Mouse (Mus musculus) naive thymus-derived CD4-positive, alpha-beta T cell, adult 2 months (primary cell): Measurements from ENCODE around the gene Gm26620.
A peak's percentile ranks its signal among the peaks of the same experiment; 100 is the strongest.

ENCODE experiments used
- DNase-seq: peaks from one replicate; pipeline ENCODE4 v3.0.0-alpha.2; 2011; ENCODE audit warnings: low read depth

The Gm26620 gene

GRCm38 (mm10) chr1:170912891-170913615 lies 28.2 kb downstream of the Gm26620 start, which contains the start of gene Fcrlb:
Fcrlb (minus strand) TSS chr1:170912941.
- no peak for DNase-seq

DNA sequence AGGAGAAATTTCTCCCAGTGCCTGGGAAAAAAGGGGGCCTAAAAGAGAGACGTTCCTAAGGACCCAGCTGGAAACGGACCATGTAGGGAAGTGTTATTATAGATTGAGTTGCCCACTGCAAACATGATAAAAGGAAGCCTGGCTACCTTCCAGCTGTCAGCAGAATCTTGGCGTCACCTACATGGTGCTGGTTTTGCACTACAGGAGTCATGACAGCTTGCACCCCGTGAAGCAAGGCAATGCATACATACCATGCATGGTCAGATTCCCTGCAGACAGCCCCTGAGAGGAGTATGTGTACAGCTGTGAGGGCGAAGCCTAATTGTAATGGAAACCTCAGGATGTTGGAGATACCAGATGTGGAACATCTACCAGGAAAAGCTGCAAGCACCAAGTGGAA lies 30.8 kb downstream of the Gm26620 start:
- DNase-seq = no peak

- no peak for DNase-seq
These were observed 34.4 kb downstream of the Gm26620 start for GRCm38 (mm10) chr1:170919308-170919707.

DNA sequence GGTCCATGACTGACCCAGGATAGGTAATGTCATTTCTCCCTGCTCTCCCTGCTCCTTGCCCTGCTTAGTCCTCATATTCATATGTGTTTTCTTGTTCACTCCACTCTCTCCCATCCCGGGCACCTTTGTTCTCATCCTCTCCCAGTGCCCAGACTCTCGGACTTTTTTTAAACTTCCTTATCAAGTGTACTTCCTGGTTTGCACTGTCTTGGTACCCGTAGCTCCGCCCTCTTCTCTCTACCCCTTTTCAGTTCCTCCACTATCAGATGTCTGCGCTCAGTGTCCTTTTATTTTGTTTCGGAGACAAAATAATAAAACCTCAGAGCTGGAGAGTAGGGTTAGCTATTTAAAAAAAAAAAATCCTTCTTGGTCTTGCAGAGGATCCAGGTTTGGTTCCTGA lies 39.6 kb downstream of the Gm26620 start:
- DNase-seq = peak; percentile 12

GRCm38 (mm10) chr1:170926941-170927340 lies 42.1 kb downstream of the Gm26620 start:
- no peak for DNase-seq

- DNase-seq = no peak
These were observed 42.5 kb downstream of the Gm26620 start, which contains the start of gene Fcrla for GRCm38 (mm10) chr1:170927378-170927777. Fcrla (minus strand) TSS chr1:170927583.

DNA sequence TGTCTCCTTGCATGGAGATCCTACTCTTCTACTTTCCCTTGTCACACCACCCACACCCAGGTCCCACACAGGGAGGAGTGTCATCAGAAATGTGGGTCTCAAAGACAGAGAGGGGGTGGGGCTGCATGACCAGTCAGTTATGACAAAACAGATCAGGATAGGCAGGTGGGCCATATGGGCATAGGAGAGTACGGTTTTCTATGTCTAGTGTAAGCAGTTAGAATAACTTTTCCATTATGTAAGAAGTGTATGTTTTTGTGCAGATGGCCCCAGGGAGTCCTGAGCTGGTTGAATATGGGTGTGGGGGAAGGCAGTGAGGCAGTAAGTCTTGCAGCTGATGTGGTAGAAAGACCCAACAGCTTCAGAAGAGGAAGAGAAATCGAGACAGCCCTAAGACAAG lies 43.6 kb downstream of the Gm26620 start:
- no peak for DNase-seq

DNA sequence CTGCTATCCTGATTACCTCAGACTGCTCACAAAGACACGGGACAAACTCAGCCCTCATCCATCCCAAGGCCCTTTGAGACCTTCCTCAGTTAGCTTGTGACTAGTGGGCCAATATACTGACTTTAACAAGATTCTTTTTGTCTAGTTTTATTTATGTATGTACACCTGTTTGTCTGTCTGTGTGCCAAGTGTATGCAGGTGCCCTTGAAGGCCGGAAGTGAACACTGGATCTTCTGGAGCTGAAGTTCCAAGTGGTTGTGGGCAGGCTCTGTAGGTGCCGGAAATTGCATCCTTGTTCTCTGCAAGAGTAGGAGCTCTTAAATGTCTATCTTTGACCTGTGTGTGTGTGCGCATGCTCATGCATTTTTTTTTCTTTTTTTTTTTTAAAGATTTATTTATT lies 44.4 kb downstream of the Gm26620 start:
- no peak for DNase-seq

- no peak for DNase-seq
These were observed 47.2 kb downstream of the Gm26620 start for GRCm38 (mm10) chr1:170932043-170932442.

DNA sequence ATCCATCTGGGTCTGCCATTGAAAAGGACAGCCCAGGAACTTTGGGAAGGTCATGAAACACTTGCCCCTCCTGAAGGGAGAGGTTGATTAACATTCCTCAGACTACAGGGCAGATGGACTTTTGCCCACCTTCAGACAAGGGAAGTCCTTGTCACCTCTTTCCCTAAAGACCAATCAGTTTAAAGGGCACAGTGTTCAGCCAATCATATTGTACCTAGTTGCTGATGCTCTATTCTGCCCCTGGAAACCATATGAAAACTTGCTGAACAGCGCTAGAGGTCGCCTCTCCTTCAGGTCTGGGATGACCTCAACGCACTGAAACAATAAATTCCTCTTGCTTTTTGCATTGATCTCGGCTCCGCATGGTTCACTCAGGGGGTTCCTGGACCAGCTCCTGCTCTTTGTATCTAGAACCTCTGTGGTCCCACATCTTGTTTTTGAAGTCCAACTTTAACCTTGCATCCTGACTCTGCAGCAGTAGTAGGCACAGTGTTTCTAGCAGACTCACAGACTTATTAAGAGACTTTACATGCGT lies 48.6 kb downstream of the Gm26620 start:
- no peak for DNase-seq

- DNase-seq = no peak
These were observed 49.1 kb downstream of the Gm26620 start for GRCm38 (mm10) chr1:170933940-170934339.

DNA sequence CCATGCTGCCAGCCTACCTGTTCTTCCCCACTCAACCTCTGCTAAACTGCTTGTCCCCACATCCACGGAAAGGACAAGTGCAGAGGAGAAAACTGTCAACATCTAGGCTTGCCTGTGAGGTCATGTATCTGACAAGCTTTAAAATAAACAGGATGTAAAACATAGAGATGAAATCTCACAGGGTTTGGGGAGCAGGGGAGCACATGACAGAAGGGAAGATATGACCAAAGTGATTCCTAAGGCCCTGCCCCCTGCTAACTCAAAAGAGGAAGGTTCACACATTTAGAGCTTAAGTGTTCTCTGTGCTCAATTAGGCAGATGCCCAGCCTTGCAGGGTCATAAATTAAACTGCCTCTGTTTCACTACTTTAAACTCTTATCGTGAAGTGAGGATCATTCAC lies 49.5 kb downstream of the Gm26620 start:
- DNase-seq = no peak
